Mouse (Mus musculus): ENCODE measurements around the gene Rrp9. TPM values are rescaled to one million over a fixed set of nuclear protein-coding genes. Genes with fewer than 3 reads are reported as not detected.

The Rrp9 gene
- total and polyA plus RNA-seq, 3 experiments: 315 to 395 TPM; not detected in 1

DNA sequence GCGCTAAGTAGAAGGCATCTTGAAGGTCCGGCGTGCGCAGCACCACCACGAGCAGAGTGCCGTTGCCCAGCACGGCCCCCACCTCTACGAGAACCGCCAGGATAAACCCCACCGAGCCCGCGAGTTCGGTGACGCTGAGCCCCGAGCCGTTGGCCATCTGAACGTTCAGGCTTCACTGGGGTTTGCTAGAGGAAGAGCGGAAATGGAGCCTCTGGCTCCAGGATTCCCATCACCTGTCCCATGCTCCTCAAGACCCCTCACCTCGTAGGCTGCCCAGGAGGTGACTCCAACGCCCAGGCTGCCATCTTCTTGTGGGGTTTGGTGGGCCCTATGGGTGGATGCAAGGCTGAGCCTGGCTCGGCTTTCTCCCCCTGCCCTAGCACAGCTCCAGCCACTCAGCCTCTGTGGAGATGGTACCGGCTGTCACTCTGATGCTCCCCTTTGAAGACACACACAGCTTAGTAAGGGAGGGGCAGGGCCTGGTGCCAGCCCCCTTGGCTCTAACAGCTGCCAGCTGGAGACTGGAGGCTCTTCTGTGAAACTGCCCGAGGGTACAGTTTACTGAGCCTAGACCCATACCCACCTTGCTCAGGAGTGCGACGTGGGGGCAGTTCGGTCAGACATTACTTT, 10.1 kb upstream of the Rrp9 start, which contains the start of gene Gpr62:
Gene Gpr62 (minus strand): TSS at position 368 of the 630 bp plus-strand sequence.
- no peak within 1 kb of the TSS for H3K4me3 ChIP-seq (ENCODE audit: control insufficient read depth in 1 of 2, insufficient read depth in 1 of 2, low read depth in 2 of 2, low read length in 2 of 2)
- no peak within 1 kb of the TSS for H3K27ac ChIP-seq (ENCODE audit: control insufficient read depth, low read depth, low read length)
- peaks cover 0 to 8% of the 10 kb centered on the region in 2 experiments; a peak in 2 of 4 replicates for H3K4me1 ChIP-seq (ENCODE audit: control insufficient read depth in 1 of 2, insufficient read depth in 2 of 2, low read length in 2 of 2)
- no peaks in the 10 kb centered on the region for H3K9me3 ChIP-seq (replicated peaks; ENCODE audit: insufficient read depth, low read length)
- H3K36me3 ChIP-seq (ENCODE audit: control insufficient read depth in 1 of 2, insufficient read depth in 2 of 2, low read length in 2 of 2): no peaks in the 10 kb centered on the region; a peak in 1 of 4 replicates
- no peak for TF ChIP-seq ETS1 (IDR thresholded peaks at IDR 0.05; ENCODE audit: low read depth, low read length)
- TF ChIP-seq MEF2A (IDR thresholded peaks at IDR 0.05; ENCODE audit: extremely low read depth, insufficient replicate concordance, low read depth, low read length, poor library complexity, severe bottlenecking): no peak
- TF ChIP-seq SIN3A (IDR thresholded peaks at IDR 0.05; ENCODE audit: low read length): no peak
- TF ChIP-seq CHD2 (IDR thresholded peaks at IDR 0.05; ENCODE audit: low read length): no peak
- no peak for TF ChIP-seq MAZ (IDR thresholded peaks at IDR 0.05; ENCODE audit: low read depth, low read length)
- no peak for TF ChIP-seq E2F4 (IDR thresholded peaks at IDR 0.05; ENCODE audit: borderline replicate concordance, low read depth, low read length)
- TF ChIP-seq USF1 (IDR thresholded peaks at IDR 0.05; ENCODE audit: low read depth, low read length): no peak
- no peak for TF ChIP-seq GABPA (IDR thresholded peaks at IDR 0.05; ENCODE audit: low read depth, low read length)
- no peak for TF ChIP-seq TBP (IDR thresholded peaks at IDR 0.05; ENCODE audit: low read depth, low read length)
- TF ChIP-seq MYB (IDR thresholded peaks at IDR 0.05; ENCODE audit: low read depth, low read length): no peak
- TF ChIP-seq CHD1 (IDR thresholded peaks at IDR 0.05; ENCODE audit: low read depth, low read length): no peak
- TF ChIP-seq UBTF (IDR thresholded peaks at IDR 0.05; ENCODE audit: borderline replicate concordance, insufficient read depth, low read depth, low read length): no peak
- no peak for TF ChIP-seq USF2 (IDR thresholded peaks at IDR 0.05; ENCODE audit: borderline replicate concordance in 1 of 2, insufficient read depth in 1 of 2, low read depth in 1 of 2, low read length in 2 of 2)
- no peak for TF ChIP-seq POLR2A (IDR thresholded peaks at IDR 0.05; ENCODE audit: control insufficient read depth in 1 of 2, insufficient read depth in 1 of 2, low read depth in 1 of 2, low read length in 2 of 2, poor library complexity in 1 of 2)
- TF ChIP-seq KAT2A (conservative IDR thresholded peaks at IDR 0.05; ENCODE audit: low read depth, low read length): no peak
- TF ChIP-seq ZC3H11A (IDR thresholded peaks at IDR 0.05; ENCODE audit: low read depth, low read length): no peak
- TF ChIP-seq MAX (IDR thresholded peaks at IDR 0.05; ENCODE audit: low read length): no peak
- no peak for TF ChIP-seq BHLHE40 (IDR thresholded peaks at IDR 0.05; ENCODE audit: borderline replicate concordance, low read depth, low read length)
- TF ChIP-seq CTCF (IDR thresholded peaks at IDR 0.05 in 2 of 3, conservative IDR thresholded peaks at IDR 0.05 in 1 of 3; ENCODE audit: control insufficient read depth in 1 of 3, insufficient read depth in 1 of 3, low read depth in 2 of 3, low read length in 3 of 3, poor library complexity in 1 of 3, severe bottlenecking in 1 of 3): no peak
- no peak for TF ChIP-seq HCFC1 (IDR thresholded peaks at IDR 0.05; ENCODE audit: low read depth, low read length)
- no peak within 1 kb of the TSS for H3K9ac ChIP-seq (ENCODE audit: control insufficient read depth, low read depth, low read length, poor library complexity, severe bottlenecking)
- DNase-seq (ENCODE audit: low read depth, low spot score): no peak
- no peaks in the 10 kb centered on the region for H3K79me2 ChIP-seq (ENCODE audit: control insufficient read depth, insufficient read depth, low read length, poor library complexity)
- no peaks in the 10 kb centered on the region for H3K27me3 ChIP-seq (ENCODE audit: control insufficient read depth in 1 of 2, insufficient read depth in 2 of 2, low read length in 2 of 2)
